Mouse (Mus musculus) bone marrow, adult 2 months (tissue): Measurements from ENCODE around the gene Lypd4. TPM values are rescaled to one million over a fixed set of nuclear protein-coding genes. Genes with fewer than 3 reads are reported as not detected.

ENCODE experiments used
- H3K27ac ChIP-seq: fragments of 200-500 bp; 2 replicates; pipeline ENCODE4 v1.5.1; 2012; ENCODE audit warnings: low read depth, mild to moderate bottlenecking, control low read depth, inconsistent platforms, low read length; ENCODE audit not compliant: control insufficient read depth, poor library complexity, insufficient read depth
- H3K4me1 ChIP-seq: fragments of 200-500 bp; 2 replicates; pipeline ENCODE4 v1.6.1; 2011; ENCODE audit warnings: low read length; ENCODE audit not compliant: control insufficient read depth, insufficient read depth
- H3K4me3 ChIP-seq: fragments of 200-500 bp; replicated peaks from 2 replicates; pipeline ENCODE3; 2011; ENCODE audit warnings: mild to moderate bottlenecking, low read depth, low read length, control low read depth; ENCODE audit not compliant: control insufficient read depth
- CTCF ChIP-seq: fragments of 200-500 bp; IDR thresholded peaks from 2 replicates; pipeline ENCODE4 v1.5.1; 2011; ENCODE audit warnings: low read length, control low read depth; ENCODE audit not compliant: control insufficient read depth, insufficient read depth
- POLR2A ChIP-seq: fragments of 200-500 bp; IDR thresholded peaks from 2 replicates; pipeline ENCODE4 v1.6.1; 2011; ENCODE audit warnings: low read depth, mild to moderate bottlenecking, control low read depth, low read length, borderline replicate concordance; ENCODE audit not compliant: control insufficient read depth
- WGBS: fragments of 180-500 bp; shearing (Covaris S2); methylation state at CpG from one replicate; pipeline ENCODE4 v1.1.7; 2018; 5-methylcytosine and 5-hydroxymethylcytosine counted together
- polyA plus RNA-seq: library from polyadenylated mRNA; stranded (reverse); fragments of >200 nt; gene quantifications from 2 replicates; pipeline ENCODE4 v1.2.4, GENCODE M21; 2011; ENCODE audit warnings: low replicate concordance; ENCODE audit not compliant: missing spikeins, insufficient read depth, insufficient read length

The Lypd4 gene
- polyA plus RNA-seq, 1 experiment: not detected

DNA sequence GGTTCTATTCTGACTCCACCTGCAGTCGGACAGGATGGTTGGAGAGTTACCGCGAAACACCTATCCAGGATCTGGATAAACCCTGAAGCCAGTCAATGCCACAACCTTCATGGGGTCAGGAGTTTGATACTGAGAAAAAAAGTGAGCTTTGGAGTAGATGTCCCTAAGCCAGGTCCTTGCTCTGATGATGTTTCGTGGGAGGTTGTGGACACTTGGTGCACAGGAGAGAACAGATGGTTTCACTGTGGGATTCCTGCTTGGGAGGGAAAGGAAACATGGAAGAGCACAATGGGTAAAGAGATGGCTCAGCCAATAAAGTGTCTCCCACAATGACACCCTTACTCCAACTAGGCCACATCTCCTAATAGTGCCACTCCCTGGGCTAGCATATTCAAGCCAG is 42.6 kb downstream of the Lypd4 start:
- Histone ChIP-seq H3K27ac (no peak overlapping the region), H3K4me3 (no peak overlapping the region), H3K4me1 (no peaks in the 10 kb centered on the region)
- 82% methylated on average over 4 of the region's 4 CpGs for WGBS
- no peak for TF ChIP-seq POLR2A
- TF ChIP-seq CTCF: no peak

- 5% methylated on average over 7 of the region's 7 CpGs for WGBS
- Histone ChIP-seq H3K4me3 (no peak overlapping the region), H3K27ac (no peak overlapping the region), H3K4me1 (peaks cover 3% of the 10 kb centered on the region; the same call in 1 of the 2 replicates)
- no peak for TF ChIP-seq CTCF
- no peak for TF ChIP-seq POLR2A
These were observed 45.3 kb downstream of the Lypd4 start for GRCm38 (mm10) chr7:24824452-24824851.

- 0% methylated on average over 3 of the region's 3 CpGs for WGBS
- H3K4me1 ChIP-seq: peaks cover 3% of the 10 kb centered on the region; the same call in 1 of the 2 replicates
- peak; percentile 97 for TF ChIP-seq CTCF
- no peak for TF ChIP-seq POLR2A
- no peak overlapping the region for H3K27ac ChIP-seq
- H3K4me3 ChIP-seq: no peak overlapping the region
These were observed 52.2 kb downstream of the Lypd4 start for GRCm38 (mm10) chr7:24817502-24817901.

Other genes with a start within 250 kb of the Lypd4 start
- gene Lypd3, start 233.4 kb downstream of the Lypd4 start, polyA plus RNA-seq: not detected in 2 replicates
- gene Tex101, start 193.3 kb downstream of the Lypd4 start, polyA plus RNA-seq: not detected in 2 replicates
- gene BC049730, start 160.7 kb downstream of the Lypd4 start, polyA plus RNA-seq: not detected in 2 replicates
- 35.1 and 41.6 TPM in 2 replicates for gene Gm4763, start 143.0 kb downstream of the Lypd4 start, polyA plus RNA-seq
- 44.1 and 111 TPM in 2 replicates for gene Cd177, start 109.6 kb downstream of the Lypd4 start, polyA plus RNA-seq
- gene Ceacam10, start 92.7 kb downstream of the Lypd4 start, polyA plus RNA-seq: 14.8 TPM in 1 of 2 replicates, not detected in the other
- 43.4 TPM in 1 of 2 replicates, not detected in the other for gene Gm9844, start 7.7 kb downstream of the Lypd4 start, polyA plus RNA-seq
- gene Dmrtc2, start 116 bp upstream of the Lypd4 start, polyA plus RNA-seq: not detected in 2 replicates
- 866 and 1,228 TPM in 2 replicates for gene Rps19, start 14.4 kb upstream of the Lypd4 start, polyA plus RNA-seq
- 82.1 and 126 TPM in 2 replicates for gene Cd79a, start 27.4 kb upstream of the Lypd4 start, polyA plus RNA-seq
- 178 and 354 TPM in 2 replicates for gene Arhgef1, start 33.0 kb upstream of the Lypd4 start, polyA plus RNA-seq
- not detected in 2 replicates for gene Gm4881, start 74.6 kb upstream of the Lypd4 start, polyA plus RNA-seq
- gene Rabac1, start 102.8 kb upstream of the Lypd4 start, polyA plus RNA-seq: 31.0 and 76.4 TPM in 2 replicates
- gene Atp1a3, start 136.0 kb upstream of the Lypd4 start, polyA plus RNA-seq: 6.1 and 13.9 TPM in 2 replicates
- 7.3 and 9.7 TPM in 2 replicates for gene Grik5, start 202.4 kb upstream of the Lypd4 start, polyA plus RNA-seq
- 8.1 and 11.3 TPM in 2 replicates for gene Zfp574, start 202.6 kb upstream of the Lypd4 start, polyA plus RNA-seq